Mouse (Mus musculus) granulocyte monocyte progenitor cell, adult 5-6 weeks (primary cell): ENCODE results near the gene Npas2. TPM values are rescaled to one million over a fixed set of nuclear protein-coding genes. Genes with fewer than 3 reads are reported as not detected.

Source experiments
- ATAC-seq: replicated peaks from 2 replicates; pipeline ENCODE4 v1.8.0; 2016; ENCODE audit warnings: mild to moderate bottlenecking, moderate TSS enrichment, inconsistent platforms; ENCODE audit not compliant: poor library complexity, severe bottlenecking
- total RNA-seq, 2 experiments: library from RNA; stranded (forward) in 1 of 2; stranded (reverse) in 1 of 2; fragments of 200-712, 200-1000 nt in 1 of 2; fragments of >200 nt in 1 of 2; fragmentation: Nextera tagmentation in 1 of 2; gene quantifications; 2 replicates each; pipeline ENCODE4 v1.2.3; 2014 to 2017

Gene Npas2
- total RNA-seq, 2 experiments from 2014 or later, result not detected

- no peak for ATAC-seq
Measured at GRCm38 (mm10) chr1:39325228-39325627, 131.7 kb downstream of the Npas2 start.

DNA sequence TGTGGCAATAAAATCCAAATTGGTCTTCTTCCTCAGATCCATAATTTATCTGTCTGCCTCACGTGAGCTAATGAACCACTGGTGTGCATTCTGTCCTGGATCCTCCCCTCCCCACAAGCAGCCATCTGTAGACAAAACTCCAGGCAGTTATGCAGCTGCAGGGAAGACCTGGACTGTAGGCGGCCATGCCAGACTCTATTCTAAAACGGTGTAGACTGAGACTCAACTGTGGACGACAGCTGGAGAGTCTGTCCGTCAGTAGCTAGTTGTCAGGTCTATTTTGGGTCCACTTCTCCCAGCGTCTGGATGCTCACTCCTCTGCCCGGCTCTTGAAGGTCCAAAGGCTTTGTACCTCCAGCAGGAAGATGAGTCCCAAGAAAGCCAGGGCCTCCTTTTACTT lies 134.0 kb downstream of the Npas2 start:
- no peak for ATAC-seq

DNA sequence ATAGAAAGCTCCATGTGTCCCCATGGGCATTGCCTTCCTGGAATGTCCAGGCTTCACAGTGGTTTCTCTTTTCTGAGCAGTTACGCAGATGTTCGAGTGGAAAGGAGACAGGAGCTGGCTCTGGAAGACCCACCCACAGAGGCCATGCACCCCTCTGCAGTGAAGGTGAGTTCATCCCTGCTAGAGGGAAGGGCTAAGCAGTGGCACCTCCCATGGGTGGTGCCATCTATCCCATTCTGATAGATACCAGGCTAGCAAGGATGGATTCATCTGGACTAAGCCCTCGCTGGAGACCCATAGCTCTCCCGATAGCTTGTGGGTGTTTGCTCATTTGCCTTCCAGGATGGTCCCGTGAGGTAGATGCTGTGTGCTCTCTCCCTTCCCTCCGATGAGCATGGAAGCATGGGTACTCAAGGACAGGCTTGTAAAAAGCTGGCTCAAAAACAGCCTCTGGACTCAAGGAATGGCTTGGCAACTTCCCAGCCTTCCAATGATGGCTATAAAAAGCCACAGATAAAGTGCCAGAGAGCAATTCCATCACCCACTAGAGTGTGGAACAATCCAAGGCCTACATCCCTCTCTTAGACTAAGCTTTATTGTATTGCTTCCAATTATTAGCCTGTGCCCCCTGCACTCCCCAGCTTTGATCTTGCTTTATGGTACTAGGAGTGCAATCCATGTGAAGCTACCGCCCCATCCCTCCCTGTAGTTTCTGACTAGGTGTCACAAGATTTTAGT lies 137.5 kb downstream of the Npas2 start:
- no peak for ATAC-seq

DNA sequence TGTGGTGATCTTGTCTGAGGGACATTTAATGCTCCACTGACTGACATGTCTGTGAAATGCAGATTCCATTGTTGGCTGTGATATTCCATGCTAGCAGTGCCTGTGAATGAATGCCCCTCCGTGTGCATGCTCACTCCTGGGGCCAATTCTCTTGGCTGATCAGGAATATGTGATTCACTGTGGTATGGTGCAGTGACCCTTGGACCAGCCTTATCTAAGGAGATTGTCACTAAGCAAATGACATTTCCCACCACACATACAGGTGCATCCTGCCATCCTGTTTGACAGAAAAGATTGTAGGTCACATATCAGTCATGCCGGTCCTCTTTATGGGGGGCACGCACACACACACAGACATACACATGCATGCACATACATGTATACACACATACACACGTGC lies 138.9 kb downstream of the Npas2 start:
- ATAC-seq, result no peak

DNA sequence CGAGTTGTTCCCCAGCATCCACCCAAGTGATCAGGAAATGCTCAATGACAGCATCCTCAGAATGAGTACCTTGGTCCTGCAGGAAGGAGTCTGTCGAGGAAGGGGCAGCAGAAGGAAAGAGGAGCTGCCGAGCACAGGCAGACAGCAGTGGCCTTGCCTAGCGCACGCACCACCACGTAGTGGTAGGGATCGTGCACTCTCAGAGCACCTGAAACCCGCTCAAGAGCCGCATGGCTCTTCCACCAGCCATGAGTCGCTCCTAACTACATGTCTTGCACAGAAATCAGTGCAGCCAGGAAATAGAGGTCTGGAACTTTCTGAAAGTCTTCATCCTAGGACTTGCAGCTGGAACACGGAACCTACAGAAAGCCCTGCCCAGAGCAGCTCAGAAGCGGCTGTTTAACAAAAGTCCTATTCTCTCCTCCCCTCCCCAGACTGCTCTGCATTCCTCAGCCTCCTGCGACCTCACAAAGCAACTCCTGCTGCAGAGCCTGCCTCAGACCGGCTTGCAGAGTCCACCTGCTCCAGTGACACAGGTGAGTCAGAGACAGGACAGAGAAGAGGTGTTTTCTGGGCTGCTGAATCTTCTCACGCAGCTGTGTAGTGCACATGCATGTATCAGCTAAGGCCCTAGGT lies 142.1 kb downstream of the Npas2 start:
- ATAC-seq, result no peak

DNA sequence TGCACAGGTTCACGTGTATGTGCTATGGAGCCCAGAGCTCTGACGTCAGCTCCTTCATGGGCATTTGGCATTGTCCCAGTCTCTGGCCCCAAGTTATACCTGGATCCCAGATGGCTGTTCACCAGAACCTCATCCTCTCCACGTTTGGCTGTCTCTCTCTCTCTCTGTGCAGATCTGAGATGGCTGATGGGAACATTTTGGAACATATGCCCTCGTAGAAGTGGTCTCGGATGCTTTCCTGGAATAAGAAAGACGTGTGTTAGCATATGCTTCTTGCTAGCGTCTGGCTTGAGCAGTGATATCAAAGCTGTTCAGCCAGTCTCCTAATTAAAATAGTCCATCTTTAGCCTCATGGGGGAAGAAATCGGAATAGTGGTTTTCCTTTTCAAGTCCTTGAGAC lies 143.3 kb downstream of the Npas2 start:
- ATAC-seq, result no peak

DNA sequence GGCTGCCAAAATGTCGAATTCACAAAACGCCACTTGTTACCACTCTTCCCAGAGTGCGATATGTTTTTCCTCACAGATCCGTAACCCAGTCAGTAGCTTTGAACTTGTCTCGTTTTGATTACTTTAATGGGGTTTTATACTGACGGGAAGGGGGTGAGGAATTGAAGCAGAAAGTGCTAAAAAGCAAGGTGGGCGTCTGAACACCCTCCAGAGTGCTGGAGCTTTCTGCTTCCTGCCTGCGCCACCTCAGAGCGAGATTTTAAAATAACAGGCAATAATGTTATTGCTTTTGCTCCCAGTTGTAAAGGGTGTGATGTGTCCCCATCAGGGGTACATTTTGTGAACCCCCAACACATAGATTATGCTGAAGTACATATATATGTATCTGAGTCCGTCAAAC lies 145.3 kb downstream of the Npas2 start:
- no peak for ATAC-seq

DNA sequence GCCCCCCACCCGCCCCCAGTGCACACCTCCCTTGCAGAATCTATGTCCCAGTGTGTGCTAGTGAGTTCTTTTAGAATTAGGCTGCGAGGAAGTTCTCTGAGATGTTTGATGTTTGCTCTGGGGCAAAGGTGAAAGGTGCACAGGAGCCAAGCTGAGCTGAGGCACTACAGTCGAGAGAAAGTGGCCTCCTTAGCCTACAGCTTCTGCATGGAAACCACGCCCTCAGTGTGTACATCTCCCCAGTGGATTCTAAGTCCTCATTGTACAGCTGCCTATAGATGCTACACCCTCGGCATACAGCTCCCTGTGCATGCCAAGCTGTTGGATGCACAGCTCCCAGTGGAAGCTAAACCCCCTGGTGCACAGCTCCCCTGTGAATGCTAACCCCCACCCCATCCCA lies 145.9 kb downstream of the Npas2 start:
- no peak for ATAC-seq

DNA sequence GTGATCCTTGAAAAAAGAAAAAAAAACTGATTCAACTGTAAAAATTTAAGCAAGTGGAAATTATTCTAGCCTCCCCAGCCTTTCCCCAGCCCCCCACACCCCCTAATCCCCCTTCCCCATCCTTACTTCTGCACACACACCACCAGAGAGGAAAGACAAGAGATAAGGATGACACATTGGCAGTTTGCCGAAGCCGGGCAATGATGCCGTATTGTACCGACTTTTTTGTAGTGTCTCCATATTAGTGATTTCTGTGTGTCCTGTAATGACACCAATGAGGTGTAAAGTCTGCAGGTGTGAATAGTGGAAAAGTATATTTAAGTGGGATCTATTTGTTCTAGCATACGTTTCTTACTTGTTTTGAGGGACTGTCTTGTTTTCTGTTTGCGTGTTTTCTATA lies 146.6 kb downstream of the Npas2 start:
- ATAC-seq, result no peak

DNA sequence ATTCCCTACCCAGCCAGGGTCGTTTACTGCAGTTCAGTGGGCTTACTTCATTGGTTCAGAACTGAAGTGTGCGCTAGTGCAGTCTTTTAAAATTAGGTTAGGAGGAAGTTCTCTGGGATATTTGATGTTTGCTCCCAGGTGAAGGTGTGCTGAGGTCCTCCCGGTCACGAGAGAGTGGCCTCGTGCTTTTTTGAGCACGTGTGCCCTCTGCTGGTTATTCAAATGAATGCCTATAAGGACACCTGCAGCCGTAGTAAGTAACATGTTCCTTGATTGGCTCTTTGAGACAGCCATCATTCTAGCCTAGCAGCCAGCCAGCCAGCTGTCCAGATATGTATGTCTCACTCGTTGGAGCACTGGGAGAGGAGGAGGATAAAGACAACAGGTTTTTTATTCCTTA lies 147.1 kb downstream of the Npas2 start:
- ATAC-seq, result peak; percentile 62

DNA sequence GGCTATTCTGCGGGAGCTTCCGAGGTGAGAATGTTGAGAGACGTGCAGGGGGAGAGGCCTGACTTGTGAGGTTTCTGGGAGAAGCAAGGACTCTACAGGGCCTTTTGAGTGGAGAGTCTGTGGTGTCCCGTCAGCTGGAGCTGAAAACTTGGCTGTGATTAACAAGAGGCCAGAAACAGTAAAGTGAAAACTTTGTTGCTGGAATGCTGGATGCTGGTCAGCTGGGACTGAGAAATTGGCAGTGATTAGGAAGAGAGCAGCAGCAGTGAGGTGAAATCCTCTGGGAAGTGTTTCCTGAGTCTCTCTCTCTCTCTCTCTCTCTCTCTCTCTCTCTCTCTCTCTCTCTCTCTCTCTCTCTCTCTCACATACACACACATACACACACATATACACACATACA lies 148.3 kb downstream of the Npas2 start:
- no peak for ATAC-seq

DNA sequence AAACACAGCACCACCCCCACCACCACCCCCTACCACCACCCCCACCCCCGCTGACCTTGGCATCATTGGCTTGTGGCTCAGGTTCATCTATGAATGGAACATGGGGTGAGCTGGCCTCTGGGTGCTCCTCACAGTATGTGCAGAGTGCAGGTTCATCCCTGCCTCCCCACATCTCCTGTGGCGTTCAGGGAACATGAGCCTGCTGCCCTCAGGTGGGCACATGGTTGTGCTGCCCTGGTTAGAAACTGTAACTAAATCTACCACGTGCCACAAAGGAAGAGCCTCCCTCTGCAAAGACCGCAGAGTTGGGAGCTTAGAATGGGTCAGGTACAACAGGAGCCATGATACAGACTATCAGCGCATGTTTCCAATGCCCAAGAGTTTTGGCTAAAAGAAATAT lies 149.7 kb downstream of the Npas2 start:
- ATAC-seq, result no peak

- no peak for ATAC-seq
Measured at GRCm38 (mm10) chr1:39344981-39345600, 151.6 kb downstream of the Npas2 start.

DNA sequence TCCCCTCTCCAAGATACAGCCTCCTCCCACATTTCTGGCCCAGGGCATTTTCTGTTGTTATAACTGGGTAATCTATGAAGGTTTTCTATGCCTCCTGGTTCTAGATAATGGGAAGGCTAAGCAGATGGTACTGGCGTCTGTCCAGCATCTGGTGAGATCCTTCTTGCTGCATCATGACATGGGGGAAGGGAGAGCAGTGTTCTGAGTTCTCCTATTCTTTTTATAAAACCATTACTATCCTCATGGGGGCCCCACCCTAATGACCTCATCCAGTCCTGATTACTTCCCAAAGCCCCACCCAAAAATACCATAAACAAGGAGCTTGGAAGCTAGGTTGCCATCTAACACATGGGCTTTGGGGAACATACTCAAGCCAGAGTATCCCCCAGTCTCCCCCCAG lies 155.5 kb downstream of the Npas2 start:
- ATAC-seq, result no peak

GRCm38 (mm10) chr1:39349427-39349826 lies 155.9 kb downstream of the Npas2 start:
- no peak for ATAC-seq

DNA sequence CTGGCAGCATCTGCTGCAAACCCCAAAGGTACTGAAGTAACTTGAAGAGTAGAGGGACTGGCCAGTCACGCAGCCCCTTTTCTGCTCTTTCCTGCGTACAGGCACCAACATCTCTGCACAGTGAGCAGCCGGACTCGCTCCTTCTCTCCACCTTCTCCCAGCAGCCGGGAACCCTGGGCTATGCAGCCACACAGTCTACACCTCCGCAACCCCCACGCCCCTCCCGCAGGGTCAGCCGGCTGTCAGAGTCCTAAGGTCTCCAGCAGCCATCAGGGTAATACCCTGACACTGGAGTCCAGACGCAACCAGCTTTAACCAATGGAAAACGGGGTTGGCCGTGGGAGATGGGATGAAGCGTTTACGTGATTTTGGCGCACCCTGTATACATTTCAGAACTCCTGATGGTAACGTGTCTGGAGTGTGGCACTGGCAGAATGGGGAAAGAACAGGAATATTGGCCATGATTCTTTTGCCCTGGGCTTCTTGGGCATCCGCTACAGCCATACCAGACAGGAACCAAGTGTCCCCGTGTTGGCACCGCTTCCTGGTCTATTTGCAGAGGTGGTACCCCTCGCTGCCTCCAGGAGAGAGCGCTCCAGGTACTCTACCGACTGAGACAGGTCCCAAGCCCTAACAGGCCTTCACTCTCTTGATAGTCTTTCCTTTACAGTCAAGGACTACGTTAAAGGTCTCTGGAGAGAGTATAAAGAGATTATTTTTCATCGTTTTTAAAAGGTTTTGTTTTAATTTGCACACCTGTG lies 168.4 kb downstream of the Npas2 start:
- ATAC-seq, result no peak

GRCm38 (mm10) chr1:39362515-39362893 lies 169.0 kb downstream of the Npas2 start:
- no peak for ATAC-seq

DNA sequence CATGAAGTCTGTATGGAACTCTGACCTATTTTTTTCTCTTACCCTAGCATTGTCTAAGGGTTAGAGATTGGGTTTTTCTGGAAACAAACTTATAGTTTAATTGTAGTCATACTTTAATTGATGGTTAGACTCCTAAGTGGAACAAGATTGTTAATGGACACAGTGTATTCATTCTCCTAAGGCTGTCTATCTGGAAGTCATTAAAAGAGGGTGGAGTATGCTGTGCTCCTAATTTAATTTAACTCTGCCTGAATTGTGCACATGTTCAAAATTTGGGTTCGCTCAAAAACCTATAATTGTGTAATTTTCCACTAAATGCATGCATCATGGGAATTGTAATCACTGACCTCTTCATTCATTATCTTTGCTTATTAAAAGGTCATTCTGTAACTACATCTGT lies 172.0 kb downstream of the Npas2 start:
- no peak for ATAC-seq

GRCm38 (mm10) chr1:39367045-39367444 lies 173.5 kb downstream of the Npas2 start:
- no peak for ATAC-seq

GRCm38 (mm10) chr1:39367601-39368266 lies 174.2 kb downstream of the Npas2 start, which contains the start of gene Rpl31:
Rpl31 (plus strand) TSS chr1:39367842.
- ATAC-seq, result peak; percentile 98
